Mouse (Mus musculus) brain, embryonic 14.5 days (tissue): Measurements from ENCODE around the gene Uaca.

Experiments used
- CTCF ChIP-seq: fragments of 200-500 bp; IDR thresholded peaks from 2 replicates; pipeline ENCODE4 v1.5.1; 2012; ENCODE audit warnings: inconsistent platforms, mild to moderate bottlenecking, moderate library complexity, borderline replicate concordance; ENCODE audit not compliant: insufficient read depth, insufficient read length; ENCODE audit errors: extremely low read depth
- POLR2A ChIP-seq: fragments of 200-500 bp; IDR thresholded peaks from 2 replicates; pipeline ENCODE4 v1.6.1; 2012; ENCODE audit warnings: mild to moderate bottlenecking, inconsistent platforms, borderline replicate concordance; ENCODE audit not compliant: poor library complexity, insufficient read depth, insufficient read length, severe bottlenecking; ENCODE audit errors: extremely low read depth

GRCm38 (mm10) chr9:60838331-60838872 is 44.1 kb downstream of the Uaca start:
- no peak for TF ChIP-seq CTCF
- no peak for TF ChIP-seq POLR2A
